ENCODE assay signal across 8 mouse cellular contexts in the genomic region with DNA sequence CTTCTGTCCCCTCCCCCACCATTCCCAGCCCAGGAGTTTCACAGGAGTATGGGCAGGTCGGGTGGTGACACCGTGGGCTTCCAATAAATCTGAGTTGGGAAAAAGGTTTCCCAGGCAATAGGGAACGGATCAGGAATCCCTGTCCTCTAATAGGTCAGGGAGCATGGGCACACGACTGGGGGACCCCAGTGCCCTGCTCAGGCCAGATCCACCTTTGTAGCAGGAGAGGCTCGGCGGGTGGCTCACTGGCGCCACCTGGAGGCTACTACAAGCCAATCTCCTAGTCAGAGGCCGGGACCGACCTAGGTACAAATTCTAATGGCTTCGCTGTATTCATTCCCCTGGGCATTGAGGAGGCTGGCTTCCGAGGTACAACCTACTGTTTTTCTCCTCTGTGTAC. TPM values are rescaled to one million over a fixed set of nuclear protein-coding genes. Genes with fewer than 3 reads are reported as not detected.
DNase-seq lines count a peak whose midpoint lies in the region; TF ChIP-seq lines count a peak whose summit lies in the region.

No protein-coding gene starts in this region.

- H3K27ac ChIP-seq in CH12.LX (ENCODE audit: insufficient read depth, low read depth), result no peak overlapping the region
- H3K27ac ChIP-seq in forebrain, embryonic 10.5 days, result no peak overlapping the region

- no peaks in the 10 kb centered on the region for H3K27me3 ChIP-seq in CH12.LX (replicated peaks)
- H3K27me3 ChIP-seq in forebrain, embryonic 10.5 days (ENCODE audit: poor library complexity, severe bottlenecking), result peaks cover 57% of the 10 kb centered on the region

- no peaks in the 10 kb centered on the region for H3K79me2 ChIP-seq in CH12.LX (replicated peaks; ENCODE audit: control insufficient read depth, extremely low read depth, insufficient read depth, poor library complexity, severe bottlenecking)

- no peak overlapping the region for H3K4me2 ChIP-seq in CH12.LX (ENCODE audit: insufficient read depth, low read depth, poor library complexity, severe bottlenecking)

- H3K4me3 ChIP-seq in CH12.LX (replicated peaks in 1 of 3; ENCODE audit: low read depth in 2 of 3, low read length in 2 of 3, poor library complexity in 1 of 3), result peak overlapping the region in 1 of 3 experiments; percentile 37
- H3K4me3 ChIP-seq in forebrain, embryonic 10.5 days, result no peak overlapping the region

- intact Hi-C loops in heart, postnatal 36 days (cut with DNase I), result loop anchor here (1.0 kb wide), 1 partner anchor 40 kb away; no protein-coding TSS in a partner anchor

- peak; percentile 77 to 94 for TF ChIP-seq CTCF in CH12.LX (conservative IDR thresholded peaks at IDR 0.05 in 1 of 2, IDR thresholded peaks at IDR 0.05 in 1 of 2; ENCODE audit: low read depth in 2 of 2, low read length in 2 of 2)

- in situ Hi-C loops in CH12.LX (cut with MboI; ENCODE audit: low pct_ligation_motif_present, low pct_unique_long_range_greater_than_20kb, low sequenced_read_pairs), result loop anchor here (5.0 kb wide), 1 partner anchor 41 kb away; no protein-coding TSS in a partner anchor

- TF ChIP-seq EP300 in CH12.LX (IDR thresholded peaks at IDR 0.05; ENCODE audit: low read length), result no peak; the same call in 1 of the 2 replicates

- TF ChIP-seq POLR2A in CH12.LX (IDR thresholded peaks at IDR 0.05; ENCODE audit: low read depth, low read length), result no peak

- peak; percentile 70 for DNase-seq in CH12.LX (ENCODE audit: extremely low read depth)
- DNase-seq in adrenal gland, postnatal 36 days, result peak; percentile 81 to 87
- peak; percentile 70 for DNase-seq in forebrain, embryonic 10.5 days (ENCODE audit: extremely low spot score, low spot score)
- DNase-seq in heart, postnatal 36 days, result peak; percentile 82 to 83
- peak; percentile 24 to 69 for DNase-seq in layer of hippocampus, adult 18-20 months (ENCODE audit: low spot score in 2 of 2)
- peak; percentile 77 for DNase-seq in lung, postnatal 10 days
- DNase-seq in ovary, postnatal 36 days (ENCODE audit: low spot score), result peak; percentile 74
- DNase-seq in thymus, postnatal 36 days, result peak; percentile 76 to 77

- TF ChIP-seq RAD21 in CH12.LX (IDR thresholded peaks at IDR 0.05; ENCODE audit: low read depth, low read length), result peak; percentile 87

- dilution Hi-C loops in CH12.LX (cut with MboI; ENCODE audit: extremely low pct_ligation_motif_present, extremely low pct_unique_long_range_greater_than_20kb, low sequenced_read_pairs), result no loop called here

- no peaks in the 10 kb centered on the region for H3K36me3 ChIP-seq in CH12.LX (replicated peaks in 1 of 2; ENCODE audit: control insufficient read depth in 1 of 2, insufficient read depth in 1 of 2, low read length in 1 of 2)
- no peaks in the 10 kb centered on the region for H3K36me3 ChIP-seq in forebrain, embryonic 10.5 days (replicated peaks)

- H3K4me1 ChIP-seq in CH12.LX (ENCODE audit: control insufficient read depth in 1 of 2, insufficient read depth in 2 of 2), result peaks cover 10 to 53% of the 10 kb centered on the region in 2 experiments
- peaks cover 14% of the 10 kb centered on the region for H3K4me1 ChIP-seq in forebrain, embryonic 10.5 days

- 5% methylated on average over 11 of the region's 11 CpGs for WGBS in forebrain, embryonic 10.5 days

- no peaks in the 10 kb centered on the region for H3K9me3 ChIP-seq in CH12.LX (replicated peaks; ENCODE audit: low read length)
- no peaks in the 10 kb centered on the region for H3K9me3 ChIP-seq in forebrain, embryonic 10.5 days

- peak overlapping the region; percentile 34; the same call in 1 of the 2 replicates for H3K9ac ChIP-seq in CH12.LX (ENCODE audit: insufficient read depth, low read depth)

TF ChIP-seq in CH12.LX, 34 proteins besides CTCF, POLR2A, EP300 and RAD21 (continues in another document):
- TF ChIP-seq ZMIZ1 (IDR thresholded peaks at IDR 0.05; ENCODE audit: low read depth, low read length) (no peak), SMC3 (IDR thresholded peaks at IDR 0.05; ENCODE audit: low read depth, low read length) (peak; percentile 99), USF1 (IDR thresholded peaks at IDR 0.05; ENCODE audit: low read depth, low read length) (no peak), CHD1 (IDR thresholded peaks at IDR 0.05; ENCODE audit: low read depth, low read length) (no peak), JUN (IDR thresholded peaks at IDR 0.05; ENCODE audit: insufficient read depth, low read depth, low read length) (no peak), UBTF (IDR thresholded peaks at IDR 0.05; ENCODE audit: low read depth, low read length) (no peak), IRF4 (IDR thresholded peaks at IDR 0.05; ENCODE audit: low read depth, low read length) (peak; percentile 63; the same call in 1 of the 2 replicates), JUND (conservative IDR thresholded peaks at IDR 0.05; ENCODE audit: low read depth, low read length) (no peak), POLR2AphosphoS2 (IDR thresholded peaks at IDR 0.05; ENCODE audit: low read depth, low read length) (no peak), TBP (conservative IDR thresholded peaks at IDR 0.05; ENCODE audit: low read depth, low read length) (no peak), GABPA (IDR thresholded peaks at IDR 0.05; ENCODE audit: insufficient replicate concordance, low read depth, low read length) (no peak), MXI1 (IDR thresholded peaks at IDR 0.05; ENCODE audit: low read depth, low read length) (no peak), PAX5 (IDR thresholded peaks at IDR 0.05; ENCODE audit: low read length) (no peak), ZC3H11A (IDR thresholded peaks at IDR 0.05; ENCODE audit: low read depth, low read length) (peak; percentile 87), CHD2 (IDR thresholded peaks at IDR 0.05; ENCODE audit: low read length) (peak; percentile 16; the same call in 1 of the 2 replicates), HCFC1 (IDR thresholded peaks at IDR 0.05; ENCODE audit: low read depth, low read length) (no peak), BHLHE40 (IDR thresholded peaks at IDR 0.05; ENCODE audit: low read depth, low read length) (no peak), MAX (IDR thresholded peaks at IDR 0.05; ENCODE audit: low read length) (0 out of 2 replicates have a peak, but pooled peaks have one; percentile 26), NRF1 (IDR thresholded peaks at IDR 0.05; ENCODE audit: low read depth, low read length) (0 out of 2 replicates have a peak, but pooled peaks have one; percentile 24), ELF1 (IDR thresholded peaks at IDR 0.05; ENCODE audit: low read depth, low read length) (no peak), MYC (IDR thresholded peaks at IDR 0.05; ENCODE audit: low read depth, low read length) (0 out of 2 replicates have a peak, but pooled peaks have one; percentile 16), MEF2A (IDR thresholded peaks at IDR 0.05; ENCODE audit: borderline replicate concordance, low read depth, low read length) (peak; percentile 31; the same call in 1 of the 2 replicates), MAZ (IDR thresholded peaks at IDR 0.05; ENCODE audit: low read depth, low read length) (0 out of 2 replicates have a peak, but pooled peaks have one; percentile 24), RCOR1 (conservative IDR thresholded peaks at IDR 0.05; ENCODE audit: low read depth, low read length) (no peak), KAT2A (IDR thresholded peaks at IDR 0.05; ENCODE audit: insufficient replicate concordance, low read length) (no peak), ZKSCAN1 (IDR thresholded peaks at IDR 0.05; ENCODE audit: borderline replicate concordance, low read depth, low read length) (no peak), NELFE (IDR thresholded peaks at IDR 0.05; ENCODE audit: low read depth, low read length) (peak; percentile 60; the same call in 1 of the 2 replicates)

RNA-seq across cellular contexts. Expression of a gene that starts 8.2 kb away (rescaled TPM):
- total RNA-seq in CH12.LX (2012; rRNA removed) (0.59 TPM in 1 of 2 replicates, not detected in the other), CH12.LX (2014; rRNA removed) (not detected in 2 replicates)
- polyA plus RNA-seq in CH12.LX (2012; ENCODE audit: insufficient read length, low read depth), result 4.1 and 4.3 TPM in 2 replicates
- under 1 TPM in 1 of 2 experiments, not detected in 1; 0.83 TPM for total RNA-seq in adrenal gland, postnatal 36 days (2021)
- polyA plus RNA-seq in forebrain, embryonic 10.5 days (2016; fragmentation: Nextera tagmentation; extraction: Ambion mirVana), result 0.26 TPM in 1 of 2 replicates, not detected in the other
- not detected for total RNA-seq in heart, postnatal 36 days (2021)
- 1 to 10 TPM; 1.2 to 2.3 TPM for total RNA-seq in layer of hippocampus, adult 18-20 months (2021)

RNA-seq across cellular contexts. Expression of a gene that starts 17.5 kb away (rescaled TPM):
- total RNA-seq in CH12.LX (2012; rRNA removed) (2.5 and 3.2 TPM in 2 replicates), CH12.LX (2014; rRNA removed) (0.88 and 1.1 TPM in 2 replicates)
- 6.8 and 7.7 TPM in 2 replicates for polyA plus RNA-seq in CH12.LX (2012; ENCODE audit: insufficient read length, low read depth)
- not detected for total RNA-seq in adrenal gland, postnatal 36 days (2021)
- not detected in 2 replicates for polyA plus RNA-seq in forebrain, embryonic 10.5 days (2016; fragmentation: Nextera tagmentation; extraction: Ambion mirVana)
- total RNA-seq in heart, postnatal 36 days (2021), result under 1 TPM in 1 of 2 experiments, not detected in 1; 0.69 TPM
- total RNA-seq in layer of hippocampus, adult 18-20 months (2021), result not detected

RNA-seq across cellular contexts. Expression of a gene that starts 21.0 kb away (rescaled TPM):
- total RNA-seq in CH12.LX (2012; rRNA removed) (15.8 and 18.8 TPM in 2 replicates), CH12.LX (2014; rRNA removed) (3.2 and 3.8 TPM in 2 replicates)
- polyA plus RNA-seq in CH12.LX (2012; ENCODE audit: insufficient read length, low read depth), result 17.9 and 25.2 TPM in 2 replicates
- 10 to 100 TPM; 19.5 to 51.0 TPM for total RNA-seq in adrenal gland, postnatal 36 days (2021)
- polyA plus RNA-seq in forebrain, embryonic 10.5 days (2016; fragmentation: Nextera tagmentation; extraction: Ambion mirVana), result 0.91 and 1.4 TPM in 2 replicates
- 1 to 10 TPM; 3.5 TPM for total RNA-seq in heart, postnatal 36 days (2021)
- 1 to 10 TPM in 1 of 2 experiments, under 1 TPM in 1; 0.27 to 1.1 TPM for total RNA-seq in layer of hippocampus, adult 18-20 months (2021)

RNA-seq across cellular contexts. Expression of a gene that starts 44.2 kb away (rescaled TPM):
- total RNA-seq in CH12.LX (2012; rRNA removed) (0.04 and 0.08 TPM in 2 replicates), CH12.LX (2014; rRNA removed) (not detected in 2 replicates)
- polyA plus RNA-seq in CH12.LX (2012; ENCODE audit: insufficient read length, low read depth), result not detected in 2 replicates
- not detected for total RNA-seq in adrenal gland, postnatal 36 days (2021)
- not detected in 2 replicates for polyA plus RNA-seq in forebrain, embryonic 10.5 days (2016; fragmentation: Nextera tagmentation; extraction: Ambion mirVana)
- not detected for total RNA-seq in heart, postnatal 36 days (2021)
- total RNA-seq in layer of hippocampus, adult 18-20 months (2021), result not detected

RNA-seq across cellular contexts. Expression of a gene that starts 47.0 kb away (rescaled TPM):
- total RNA-seq in CH12.LX (2012; rRNA removed), result 30.8 and 38.9 TPM in 2 replicates
- total RNA-seq in CH12.LX (2014; rRNA removed), result 6.4 and 7.2 TPM in 2 replicates
- 12.7 and 13.4 TPM in 2 replicates for polyA plus RNA-seq in CH12.LX (2012; ENCODE audit: insufficient read length, low read depth)
- total RNA-seq in adrenal gland, postnatal 36 days (2021), result not detected
- polyA plus RNA-seq in forebrain, embryonic 10.5 days (2016; fragmentation: Nextera tagmentation; extraction: Ambion mirVana), result 0.53 and 1.2 TPM in 2 replicates
- under 1 TPM; 0.75 to 0.81 TPM for total RNA-seq in heart, postnatal 36 days (2021)
- total RNA-seq in layer of hippocampus, adult 18-20 months (2021), result not detected
